Mouse (Mus musculus): ENCODE measurements around the gene Rrh. TPM values are rescaled to one million over a fixed set of nuclear protein-coding genes. Genes with fewer than 3 reads are reported as not detected.
A peak's percentile ranks its signal among the peaks of the same experiment; 100 is the strongest.

Rrh gene
- total and polyA plus RNA-seq, 3 experiments, result 0.08 to 0.30 TPM; not detected in 1

DNA sequence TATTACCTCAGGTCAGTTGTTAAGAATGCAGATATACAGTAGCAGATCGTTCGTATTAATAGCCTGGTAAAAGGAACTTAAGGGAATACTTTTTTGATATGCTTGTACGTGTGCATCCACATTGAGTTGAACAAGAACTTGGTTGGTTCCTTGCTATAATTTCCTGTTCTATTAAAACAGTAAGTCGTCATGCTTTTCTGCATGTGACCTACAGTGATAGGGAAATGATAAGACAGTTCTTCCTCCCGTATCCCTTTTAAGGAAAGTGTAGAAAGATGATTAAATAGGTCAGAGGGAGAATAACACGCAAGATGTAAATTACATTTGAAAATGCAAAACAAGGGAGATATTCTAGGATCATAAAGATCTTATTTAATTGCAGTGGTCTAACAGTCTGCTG lies 14.6 kb upstream of the Rrh start:
- Histone ChIP-seq H3K9ac (ENCODE audit: insufficient read depth, low read depth) (no peak overlapping the region), H3K36me3 (replicated peaks in 1 of 2; ENCODE audit: control insufficient read depth in 1 of 2, insufficient read depth in 1 of 2, low read length in 1 of 2) (no peaks in the 10 kb centered on the region), H3K9me3 (replicated peaks; ENCODE audit: low read length) (no peaks in the 10 kb centered on the region), H3K27ac (ENCODE audit: insufficient read depth, low read depth) (no peak overlapping the region), H3K4me3 (replicated peaks in 1 of 3; ENCODE audit: low read depth in 2 of 3, low read length in 2 of 3, poor library complexity in 1 of 3) (no peak overlapping the region), H3K4me2 (ENCODE audit: insufficient read depth, low read depth, poor library complexity, severe bottlenecking) (no peak overlapping the region), H3K27me3 (replicated peaks) (peaks cover 3% of the 10 kb centered on the region), H3K79me2 (replicated peaks; ENCODE audit: control insufficient read depth, extremely low read depth, insufficient read depth, poor library complexity, severe bottlenecking) (no peaks in the 10 kb centered on the region), H3K4me1 (ENCODE audit: control insufficient read depth in 1 of 2, insufficient read depth in 2 of 2) (peaks cover 5 to 12% of the 10 kb centered on the region in 2 experiments)
- dilution Hi-C loops (cut with MboI; ENCODE audit: extremely low pct_ligation_motif_present, extremely low pct_unique_long_range_greater_than_20kb, low sequenced_read_pairs), result no loop called here
- TF ChIP-seq SMC3 (IDR thresholded peaks at IDR 0.05; ENCODE audit: low read depth, low read length), result no peak
- DNase-seq (ENCODE audit: extremely low read depth), result no peak
- in situ Hi-C loops (cut with MboI; ENCODE audit: low pct_ligation_motif_present, low pct_unique_long_range_greater_than_20kb, low sequenced_read_pairs), result no loop called here

DNA sequence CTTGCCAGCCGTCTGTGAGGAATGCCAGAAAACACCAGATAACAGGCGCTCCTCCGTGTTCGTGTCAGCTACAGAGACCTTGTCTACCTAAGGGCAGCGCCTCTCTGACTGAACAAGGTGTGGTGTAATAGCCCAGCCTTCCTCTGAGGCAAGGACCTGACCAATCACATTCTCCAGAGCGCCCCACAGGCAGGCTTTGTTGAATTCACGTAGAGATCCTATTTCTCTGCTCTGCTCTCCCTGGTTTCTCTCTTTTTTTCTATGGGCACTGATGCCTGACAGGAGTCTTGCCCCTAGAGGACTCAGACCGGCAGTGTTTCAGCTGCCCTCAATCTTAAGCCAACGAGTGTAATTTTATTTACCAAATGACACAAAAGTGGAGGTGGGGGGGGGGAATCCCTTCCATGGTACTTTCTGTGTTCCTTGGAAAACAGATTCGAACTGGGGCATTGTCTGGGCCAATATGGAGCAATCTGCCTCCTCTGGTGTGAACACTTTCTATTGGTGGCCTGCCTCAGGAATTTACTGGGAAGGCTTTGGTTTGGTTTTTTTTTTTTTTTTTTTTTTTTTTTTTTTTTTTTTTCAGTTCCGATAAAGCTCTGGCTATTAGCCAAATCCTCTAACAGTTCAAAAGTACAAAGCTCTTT lies 13.8 kb upstream of the Rrh start:
- no peak overlapping the region for H3K9ac ChIP-seq (ENCODE audit: insufficient read depth, low read depth)
- H3K36me3 ChIP-seq (replicated peaks in 1 of 2; ENCODE audit: control insufficient read depth in 1 of 2, insufficient read depth in 1 of 2, low read length in 1 of 2), result no peaks in the 10 kb centered on the region
- no peak overlapping the region for H3K4me3 ChIP-seq (replicated peaks in 1 of 3; ENCODE audit: low read depth in 2 of 3, low read length in 2 of 3, poor library complexity in 1 of 3)
- in situ Hi-C loops (cut with MboI; ENCODE audit: low pct_ligation_motif_present, low pct_unique_long_range_greater_than_20kb, low sequenced_read_pairs), result no loop called here
- H3K79me2 ChIP-seq (replicated peaks; ENCODE audit: control insufficient read depth, extremely low read depth, insufficient read depth, poor library complexity, severe bottlenecking), result no peaks in the 10 kb centered on the region
- dilution Hi-C loops (cut with MboI; ENCODE audit: extremely low pct_ligation_motif_present, extremely low pct_unique_long_range_greater_than_20kb, low sequenced_read_pairs), result no loop called here
- no peaks in the 10 kb centered on the region for H3K9me3 ChIP-seq (replicated peaks; ENCODE audit: low read length)
- DNase-seq (ENCODE audit: extremely low read depth), result peak; percentile 76
- H3K4me2 ChIP-seq (ENCODE audit: insufficient read depth, low read depth, poor library complexity, severe bottlenecking), result peak overlapping the region; percentile 59
- H3K27me3 ChIP-seq (replicated peaks), result peaks cover 3% of the 10 kb centered on the region
- TF ChIP-seq RCOR1 (conservative IDR thresholded peaks at IDR 0.05; ENCODE audit: low read depth, low read length) (no peak), IRF4 (IDR thresholded peaks at IDR 0.05; ENCODE audit: low read depth, low read length) (no peak), JUN (IDR thresholded peaks at IDR 0.05; ENCODE audit: insufficient read depth, low read depth, low read length) (no peak), CHD1 (IDR thresholded peaks at IDR 0.05; ENCODE audit: low read depth, low read length) (no peak), POLR2A (IDR thresholded peaks at IDR 0.05; ENCODE audit: low read depth, low read length) (peak; percentile 38; the same call in 1 of the 2 replicates), USF2 (conservative IDR thresholded peaks at IDR 0.05; ENCODE audit: low read depth, low read length) (no peak), NELFE (IDR thresholded peaks at IDR 0.05; ENCODE audit: low read depth, low read length) (no peak), GABPA (IDR thresholded peaks at IDR 0.05; ENCODE audit: insufficient replicate concordance, low read depth, low read length) (no peak), MAZ (IDR thresholded peaks at IDR 0.05; ENCODE audit: low read depth, low read length) (no peak), MYC (IDR thresholded peaks at IDR 0.05; ENCODE audit: low read depth, low read length) (no peak), ZNF384 (IDR thresholded peaks at IDR 0.05; ENCODE audit: low read depth, low read length) (peak; percentile 86), ELF1 (IDR thresholded peaks at IDR 0.05; ENCODE audit: low read depth, low read length) (no peak)
- H3K4me1 ChIP-seq (ENCODE audit: control insufficient read depth in 1 of 2, insufficient read depth in 2 of 2), result peaks cover 5 to 12% of the 10 kb centered on the region in 2 experiments
- no peak overlapping the region for H3K27ac ChIP-seq (ENCODE audit: insufficient read depth, low read depth)
